Mouse (Mus musculus) heart, adult 9 months (tissue): Measurements from ENCODE around the gene Cdc20.
A peak's percentile ranks its signal among the peaks of the same experiment; 100 is the strongest.

ENCODE experiments used
- DNase-seq, 2 experiments: peaks; one replicate each; pipeline ENCODE4 v3.0.0; 2022; ENCODE audit warnings: low spot score in 2 of 2

The Cdc20 gene

GRCm38 (mm10) chr4:118417112-118417797 lies 19.9 kb downstream of the Cdc20 start:
- DNase-seq = no peak

GRCm38 (mm10) chr4:118416329-118416728 lies 20.8 kb downstream of the Cdc20 start:
- DNase-seq = no peak

GRCm38 (mm10) chr4:118415779-118416178 lies 21.4 kb downstream of the Cdc20 start:
- no peak for DNase-seq

GRCm38 (mm10) chr4:118413553-118413952 lies 23.6 kb downstream of the Cdc20 start:
- no peak for DNase-seq

GRCm38 (mm10) chr4:118410871-118411270 lies 26.3 kb downstream of the Cdc20 start:
- DNase-seq = no peak

- peak; percentile 93 to 95 for DNase-seq
These were observed 27.8 kb downstream of the Cdc20 start, which contains the start of the genes Szt2 and Med8 for GRCm38 (mm10) chr4:118409142-118409900. Szt2 (minus strand) TSS chr4:118409273. Med8 (plus strand) TSS chr4:118409337.

GRCm38 (mm10) chr4:118402701-118403100 lies 34.5 kb downstream of the Cdc20 start:
- DNase-seq = no peak

- DNase-seq = no peak
These were observed 35.2 kb downstream of the Cdc20 start for GRCm38 (mm10) chr4:118401918-118402317.

- no peak for DNase-seq
These were observed 35.7 kb downstream of the Cdc20 start for GRCm38 (mm10) chr4:118401421-118401820.

- no peak for DNase-seq
These were observed 38.8 kb downstream of the Cdc20 start for GRCm38 (mm10) chr4:118398400-118398799.

- no peak for DNase-seq
These were observed 40.7 kb downstream of the Cdc20 start for GRCm38 (mm10) chr4:118396433-118396832.

GRCm38 (mm10) chr4:118395289-118395688 lies 41.9 kb downstream of the Cdc20 start:
- DNase-seq = no peak

GRCm38 (mm10) chr4:118394505-118394904 lies 42.6 kb downstream of the Cdc20 start:
- DNase-seq = peak; percentile 29 to 45

GRCm38 (mm10) chr4:118390146-118390545 lies 47.0 kb downstream of the Cdc20 start:
- DNase-seq = no peak

- DNase-seq = peak in 1 of 2 experiments; percentile 23
These were observed 49.8 kb downstream of the Cdc20 start for GRCm38 (mm10) chr4:118387316-118387715.

GRCm38 (mm10) chr4:118383271-118383670 lies 53.9 kb downstream of the Cdc20 start:
- DNase-seq = no peak
